Mouse (Mus musculus): ENCODE data around the gene Glb1. TPM values are rescaled to one million over a fixed set of nuclear protein-coding genes. Genes with fewer than 3 reads are reported as not detected.

Gene Glb1
- polyA plus RNA-seq, 2 experiments: 36.6 to 40.7 TPM

DNA sequence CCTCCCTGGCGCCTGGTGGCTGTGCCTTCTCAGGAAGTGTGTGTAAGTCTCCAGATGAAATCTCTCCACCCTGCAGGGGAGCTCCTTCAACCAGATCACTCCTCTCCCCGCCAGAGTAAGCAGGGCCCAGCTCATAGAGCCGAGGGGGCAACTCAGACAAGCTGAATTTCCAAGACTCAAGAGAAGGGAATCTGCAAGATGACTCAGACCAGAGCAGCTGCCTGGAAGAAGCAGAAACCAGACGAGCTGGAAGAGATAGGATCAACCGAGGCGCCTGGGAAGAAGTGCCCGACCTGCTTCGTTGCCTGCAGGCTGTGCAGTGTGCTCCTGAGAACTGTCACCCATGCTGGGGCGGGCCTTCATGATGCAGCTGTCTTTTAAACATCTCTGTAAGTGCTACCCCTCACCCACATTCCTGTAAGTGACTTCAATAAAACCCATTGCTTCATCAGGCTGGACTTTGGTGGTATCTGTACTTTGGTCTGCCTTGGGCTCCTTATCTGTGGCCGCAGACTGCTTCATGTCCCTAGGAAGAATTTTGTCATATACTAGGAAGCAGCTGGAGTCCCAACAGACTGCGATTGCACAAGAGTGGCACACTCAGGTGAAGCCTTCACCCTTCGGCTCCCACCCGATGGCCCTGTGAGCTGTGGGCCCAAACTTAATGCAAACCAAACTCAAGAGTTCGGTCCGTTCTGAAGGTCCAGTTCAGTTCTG lies 102.0 kb downstream of the Glb1 start:
- ATAC-seq (ENCODE audit: low FRiP score, low read depth) (no peak), DNase-seq (ENCODE audit: low spot score) (peak; percentile 20)
- 63% methylated on average over 15 of the region's 15 CpGs for WGBS
- Histone ChIP-seq H3K9ac (ENCODE audit: low read depth, low read length, severe bottlenecking) (no peak overlapping the region), H3K27me3 (ENCODE audit: control insufficient read depth, insufficient read depth, low read length) (no peaks in the 10 kb centered on the region), H3K4me3 (replicated peaks; ENCODE audit: low read length) (no peak overlapping the region), H3K4me1 (ENCODE audit: control insufficient read depth, insufficient read depth, low read length) (no peaks in the 10 kb centered on the region), H3K27ac (replicated peaks; ENCODE audit: low read depth, low read length) (no peak overlapping the region), H3K4me2 (replicated peaks; ENCODE audit: low read depth, low read length, severe bottlenecking) (no peak overlapping the region), H3K9me3 (ENCODE audit: control insufficient read depth, low read length) (no peaks in the 10 kb centered on the region), H3K36me3 (ENCODE audit: control insufficient read depth, insufficient read depth, low read length) (no peaks in the 10 kb centered on the region)
- TF ChIP-seq POLR2A (IDR thresholded peaks at IDR 0.05; ENCODE audit: borderline replicate concordance, extremely low read depth, insufficient read depth, insufficient read length): no peak

DNA sequence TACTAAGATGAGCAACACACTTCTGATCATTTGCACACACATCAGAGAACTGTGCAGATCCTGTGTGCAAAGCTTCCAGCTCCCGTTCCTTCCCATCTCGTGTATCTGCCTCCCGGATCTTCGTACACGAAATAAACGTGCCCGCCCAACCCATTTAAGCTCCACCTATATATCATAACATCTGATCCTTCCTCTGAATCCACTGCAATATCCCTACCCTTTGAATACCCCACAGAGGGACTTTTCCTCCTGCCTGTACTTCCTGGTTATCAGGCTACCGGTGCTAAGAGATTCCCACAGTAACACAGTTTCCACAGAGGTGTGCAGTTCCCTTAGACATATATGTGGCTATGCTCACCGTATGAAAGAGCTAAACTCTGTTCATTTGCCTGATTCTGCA lies 103.9 kb downstream of the Glb1 start, which contains the start of gene Ccr4:
Ccr4 (minus strand) TSS at position 101 of the 400 bp plus-strand sequence.
- H3K27ac ChIP-seq (replicated peaks; ENCODE audit: low read depth, low read length): no peak within 1 kb of the TSS
- WGBS: 82% methylated on average over 9 of the region's 9 CpGs
- H3K4me1 ChIP-seq (ENCODE audit: control insufficient read depth, insufficient read depth, low read length): no peaks in the 10 kb centered on the region
- ATAC-seq (ENCODE audit: low FRiP score, low read depth) (no peak), DNase-seq (ENCODE audit: low spot score) (no peak)
- no peaks in the 10 kb centered on the region for H3K9me3 ChIP-seq (ENCODE audit: control insufficient read depth, low read length)
- no peak within 1 kb of the TSS for H3K4me3 ChIP-seq (replicated peaks; ENCODE audit: low read length)
- no peak for TF ChIP-seq POLR2A (IDR thresholded peaks at IDR 0.05; ENCODE audit: borderline replicate concordance, extremely low read depth, insufficient read depth, insufficient read length)
- no peak within 1 kb of the TSS for H3K4me2 ChIP-seq (replicated peaks; ENCODE audit: low read depth, low read length, severe bottlenecking)
- no peaks in the 10 kb centered on the region for H3K36me3 ChIP-seq (ENCODE audit: control insufficient read depth, insufficient read depth, low read length)
- no peaks in the 10 kb centered on the region for H3K27me3 ChIP-seq (ENCODE audit: control insufficient read depth, insufficient read depth, low read length)
- no peak within 1 kb of the TSS for H3K9ac ChIP-seq (ENCODE audit: low read depth, low read length, severe bottlenecking)

DNA sequence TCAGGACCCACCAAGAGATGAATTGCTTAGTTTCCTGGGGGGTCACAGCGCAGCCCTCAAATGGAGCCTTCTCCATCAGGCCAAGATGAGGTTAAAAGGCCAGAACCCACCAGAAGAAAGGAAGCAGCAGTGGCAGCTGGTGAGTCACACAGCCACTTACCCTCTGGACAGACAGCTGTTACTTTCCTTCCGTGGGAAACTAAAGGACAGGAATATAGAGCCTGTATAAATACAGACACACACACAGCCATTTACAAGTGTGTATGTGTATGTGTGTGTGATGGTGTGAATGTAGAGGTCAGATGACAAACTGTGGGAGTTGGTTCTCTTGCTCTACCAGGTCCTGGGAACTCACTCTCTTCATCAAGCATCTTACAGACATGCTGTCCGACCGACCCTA lies 105.7 kb downstream of the Glb1 start:
- no peak for DNase-seq (ENCODE audit: low spot score)
- TF ChIP-seq POLR2A (IDR thresholded peaks at IDR 0.05; ENCODE audit: borderline replicate concordance, extremely low read depth, insufficient read depth, insufficient read length): no peak
- Histone ChIP-seq H3K4me2 (replicated peaks; ENCODE audit: low read depth, low read length, severe bottlenecking) (no peak overlapping the region), H3K9ac (ENCODE audit: low read depth, low read length, severe bottlenecking) (no peak overlapping the region), H3K9me3 (ENCODE audit: control insufficient read depth, low read length) (no peaks in the 10 kb centered on the region), H3K36me3 (ENCODE audit: control insufficient read depth, insufficient read depth, low read length) (no peaks in the 10 kb centered on the region), H3K4me3 (replicated peaks; ENCODE audit: low read length) (no peak overlapping the region), H3K27me3 (ENCODE audit: control insufficient read depth, insufficient read depth, low read length) (no peaks in the 10 kb centered on the region), H3K27ac (replicated peaks; ENCODE audit: low read depth, low read length) (no peak overlapping the region), H3K4me1 (ENCODE audit: control insufficient read depth, insufficient read depth, low read length) (no peaks in the 10 kb centered on the region)
- WGBS: 79% methylated on average over 4 of the region's 4 CpGs
- ATAC-seq (ENCODE audit: low FRiP score, low read depth): no peak

DNA sequence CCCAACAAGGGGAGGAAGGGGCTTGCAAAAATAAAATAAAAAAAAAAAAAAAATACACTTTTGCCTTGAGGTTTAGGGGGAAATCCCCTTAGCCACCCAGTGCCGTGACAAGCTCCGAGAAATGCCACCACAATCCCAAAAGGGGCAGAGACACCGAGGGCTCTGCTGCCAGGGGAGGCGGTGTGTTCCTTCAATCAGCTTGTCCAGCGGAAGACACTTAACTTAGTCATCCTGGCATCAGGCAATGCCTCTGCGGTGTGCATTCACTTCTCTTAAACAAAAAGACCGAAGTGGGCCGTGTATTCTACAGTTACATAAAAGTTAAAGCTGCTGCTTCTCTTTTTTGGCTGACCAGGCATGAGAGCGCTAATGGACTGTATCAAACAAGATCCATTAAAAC lies 106.5 kb downstream of the Glb1 start:
- no peak for DNase-seq (ENCODE audit: low spot score)
- Histone ChIP-seq H3K4me3 (replicated peaks; ENCODE audit: low read length) (no peak overlapping the region), H3K4me2 (replicated peaks; ENCODE audit: low read depth, low read length, severe bottlenecking) (no peak overlapping the region), H3K4me1 (ENCODE audit: control insufficient read depth, insufficient read depth, low read length) (no peaks in the 10 kb centered on the region), H3K36me3 (ENCODE audit: control insufficient read depth, insufficient read depth, low read length) (peaks cover under 1% of the 10 kb centered on the region; the same call in 1 of the 2 replicates), H3K9ac (ENCODE audit: low read depth, low read length, severe bottlenecking) (no peak overlapping the region), H3K9me3 (ENCODE audit: control insufficient read depth, low read length) (no peaks in the 10 kb centered on the region; the same call in 1 of the 2 replicates), H3K27ac (replicated peaks; ENCODE audit: low read depth, low read length) (no peak overlapping the region), H3K27me3 (ENCODE audit: control insufficient read depth, insufficient read depth, low read length) (no peaks in the 10 kb centered on the region)
- no peak for ATAC-seq (ENCODE audit: low FRiP score, low read depth)
- no peak for TF ChIP-seq POLR2A (IDR thresholded peaks at IDR 0.05; ENCODE audit: borderline replicate concordance, extremely low read depth, insufficient read depth, insufficient read length)
- 90% methylated on average over 9 of the region's 9 CpGs for WGBS

DNA sequence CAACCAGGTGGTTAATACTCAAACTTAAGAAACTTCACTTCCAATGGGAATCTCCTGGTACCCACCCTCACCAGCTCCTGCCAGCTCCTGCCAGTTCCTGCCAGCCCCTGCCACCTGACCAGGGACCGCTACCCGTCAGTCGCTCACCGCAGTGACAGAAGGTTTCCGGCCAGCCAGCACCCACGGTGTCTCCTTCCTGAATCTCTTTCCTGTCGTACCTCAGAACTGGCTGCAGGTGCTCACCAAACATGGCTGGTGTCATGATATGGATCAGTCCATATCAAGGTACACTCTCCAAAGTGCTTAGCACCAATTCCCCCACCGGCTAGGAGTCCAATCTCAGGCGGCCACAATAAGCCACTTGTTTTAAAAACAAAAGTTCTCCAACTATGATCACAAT lies 108.9 kb downstream of the Glb1 start:
- Histone ChIP-seq H3K9me3 (ENCODE audit: control insufficient read depth, low read length) (peaks cover 15% of the 10 kb centered on the region), H3K36me3 (ENCODE audit: control insufficient read depth, insufficient read depth, low read length) (peaks cover 16% of the 10 kb centered on the region), H3K27ac (replicated peaks; ENCODE audit: low read depth, low read length) (no peak overlapping the region), H3K27me3 (ENCODE audit: control insufficient read depth, insufficient read depth, low read length) (no peaks in the 10 kb centered on the region), H3K4me1 (ENCODE audit: control insufficient read depth, insufficient read depth, low read length) (no peaks in the 10 kb centered on the region), H3K4me2 (replicated peaks; ENCODE audit: low read depth, low read length, severe bottlenecking) (no peak overlapping the region), H3K4me3 (replicated peaks; ENCODE audit: low read length) (no peak overlapping the region), H3K9ac (ENCODE audit: low read depth, low read length, severe bottlenecking) (no peak overlapping the region)
- DNase-seq (ENCODE audit: low spot score): no peak
- no peak for ATAC-seq (ENCODE audit: low FRiP score, low read depth)
- 95% methylated on average over 9 of the region's 9 CpGs for WGBS
- TF ChIP-seq POLR2A (IDR thresholded peaks at IDR 0.05; ENCODE audit: borderline replicate concordance, extremely low read depth, insufficient read depth, insufficient read length): no peak
